Mouse (Mus musculus) T-cell, adult 66 days (primary cell): ENCODE measurements around the gene Olfr556. TPM values are rescaled to one million over a fixed set of nuclear protein-coding genes. Genes with fewer than 3 reads are reported as not detected.

Experiments
- total RNA-seq, 2 experiments: library from RNA; stranded (reverse); gene quantifications; 3 replicates in 1 of 2; 4 replicates in 1 of 2; pipeline ENCODE4 v1.2.4; 2023

Gene Olfr556
- not detected for total RNA-seq

GRCm38 (mm10) chr7:102664599-102664998, at the start of gene Olfr556:
Gene Olfr556, plus strand, starts transcription at chr7:102664899.

DNA sequence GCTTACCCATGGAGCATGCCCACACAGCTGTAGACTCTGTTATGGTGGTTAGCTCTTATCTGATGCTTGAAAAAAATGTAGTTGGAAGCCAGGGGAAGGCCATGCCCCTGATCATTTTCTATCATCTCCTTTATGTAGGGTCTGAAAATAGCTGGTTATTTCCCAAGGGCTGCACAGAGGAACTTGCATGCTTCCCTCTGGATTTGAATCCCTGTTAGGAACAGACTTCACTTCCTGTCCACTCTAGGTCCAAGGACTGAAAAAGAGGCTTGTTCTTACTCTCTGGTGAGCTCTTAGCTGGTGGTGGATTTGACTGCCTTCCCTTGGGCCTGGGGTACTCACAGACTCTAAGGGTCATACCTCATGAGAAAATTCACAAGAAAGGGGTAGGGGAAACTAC, 46.6 kb upstream of the Olfr556 start, which contains the start of gene Olfr553:
TSS of gene Olfr553 (minus strand) at position 101 of the 400 bp plus-strand sequence.

GRCm38 (mm10) chr7:102638132-102638531, 26.6 kb upstream of the Olfr556 start, which contains the start of gene Olfr554:
Gene Olfr554, plus strand, starts transcription at chr7:102638432.

DNA sequence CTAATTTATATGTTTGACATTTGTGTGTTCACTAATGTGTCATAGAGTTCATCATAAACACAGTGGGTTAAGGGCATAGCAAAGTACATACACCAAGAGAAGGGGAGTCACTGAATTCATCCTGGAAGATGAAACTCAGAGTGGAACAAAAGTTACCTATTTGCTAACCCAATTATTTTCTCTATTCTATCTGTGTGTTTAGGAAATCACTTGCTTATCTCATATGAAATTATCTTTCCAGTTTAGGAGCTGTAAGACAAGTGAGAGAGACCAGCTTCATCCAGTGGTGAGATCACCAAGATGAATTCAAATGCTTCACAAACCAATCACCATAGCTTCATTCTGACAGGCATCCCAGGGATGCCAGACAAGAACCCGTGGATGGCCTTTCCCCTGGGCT, 6.2 kb upstream of the Olfr556 start, which contains the start of gene Olfr555:
TSS of gene Olfr555 (plus strand) at position 301 of the 400 bp plus-strand sequence.

GRCm38 (mm10) chr7:102686944-102687501, 22.3 kb downstream of the Olfr556 start, which contains the start of gene Trim68:
Gene Trim68, minus strand, starts transcription at chr7:102687327.

DNA sequence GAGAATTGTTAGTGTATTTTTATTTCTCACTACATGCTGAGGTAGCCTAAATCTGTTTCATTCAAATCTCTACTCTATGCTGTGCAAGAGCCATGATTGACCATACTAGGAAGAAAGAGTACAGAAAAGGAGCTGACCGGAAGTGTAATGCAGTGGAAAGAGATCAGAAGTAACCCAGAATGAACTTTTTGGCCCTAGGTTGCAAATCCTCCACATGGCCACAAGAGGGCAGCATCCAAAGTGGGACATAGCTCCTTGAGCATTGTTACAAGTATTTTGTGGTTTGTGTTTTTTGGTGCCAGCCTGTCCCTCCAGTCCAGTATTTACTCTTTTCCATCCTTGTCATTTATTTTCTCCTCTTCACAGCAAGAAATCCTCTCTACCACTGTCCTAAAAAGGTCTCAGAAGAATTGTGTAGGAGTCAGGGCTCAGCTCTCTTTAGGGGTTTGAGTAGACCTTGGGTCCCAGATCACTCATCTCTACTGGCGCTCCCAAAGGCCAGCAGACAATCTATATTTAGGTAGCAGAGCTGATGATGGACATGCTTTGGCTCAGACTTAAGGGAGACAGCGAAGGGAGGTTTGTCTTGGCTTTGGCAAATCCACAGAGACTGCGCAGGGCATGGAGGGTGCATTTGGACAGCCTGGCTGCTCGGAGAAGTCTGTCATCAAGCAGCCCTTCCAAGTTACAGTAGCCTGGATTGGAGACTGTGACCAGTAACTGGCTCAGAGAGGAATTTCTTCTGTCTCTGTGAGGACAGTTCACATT, 30.8 kb downstream of the Olfr556 start, which contains the start of gene Olfr557:
TSS of gene Olfr557 (plus strand) at position 553 of the 768 bp plus-strand sequence.

GRCm38 (mm10) chr7:102701915-102702314, 37.2 kb downstream of the Olfr556 start, which contains the start of gene Olfr558:
Gene Olfr558, plus strand, starts transcription at chr7:102702215.

GRCm38 (mm10) chr7:102718970-102719369, 54.3 kb downstream of the Olfr556 start, which contains the start of gene Olfr33:
Gene Olfr33, minus strand, starts transcription at chr7:102719070.

Other genes with a start within 250 kb of the Olfr556 start
- gene Rrm1, start 223.2 kb upstream of the Olfr556 start, total RNA-seq = 10 to 100 TPM; 52.3 to 62.0 TPM
- gene Olfr543, start 183.2 kb upstream of the Olfr556 start, total RNA-seq = not detected
- gene Olfr544, start 176.6 kb upstream of the Olfr556 start, total RNA-seq = not detected
- not detected for gene Olfr545, start 165.3 kb upstream of the Olfr556 start, total RNA-seq
- gene Olfr547, start 130.2 kb upstream of the Olfr556 start, total RNA-seq = not detected
- gene Olfr548-ps1, start 124.0 kb upstream of the Olfr556 start, total RNA-seq = not detected
- not detected for gene Olfr549, start 115.0 kb upstream of the Olfr556 start, total RNA-seq
- 10 to 100 TPM; 48.7 to 64.4 TPM for gene Trim21, start 99.4 kb upstream of the Olfr556 start, total RNA-seq
- gene Olfr550, start 93.5 kb upstream of the Olfr556 start, total RNA-seq = not detected
- gene Olfr551, start 73.0 kb upstream of the Olfr556 start, total RNA-seq = not detected
- not detected for gene Olfr552, start 67.1 kb upstream of the Olfr556 start, total RNA-seq
- not detected for gene Olfr553, start 46.7 kb upstream of the Olfr556 start, total RNA-seq
- not detected for gene Olfr554, start 26.5 kb upstream of the Olfr556 start, total RNA-seq
- gene Olfr555, start 6.1 kb upstream of the Olfr556 start, total RNA-seq = not detected
- 10 to 100 TPM; 12.1 to 15.4 TPM for gene Trim68, start 22.4 kb downstream of the Olfr556 start, total RNA-seq
- gene Olfr557, start 31.0 kb downstream of the Olfr556 start, total RNA-seq = not detected
- gene Olfr558, start 37.3 kb downstream of the Olfr556 start, total RNA-seq = not detected
- gene Olfr33, start 54.2 kb downstream of the Olfr556 start, total RNA-seq = not detected
- not detected for gene Olfr559, start 62.6 kb downstream of the Olfr556 start, total RNA-seq
- not detected for gene Olfr560, start 94.5 kb downstream of the Olfr556 start, total RNA-seq
- not detected for gene Olfr78, start 94.6 kb downstream of the Olfr556 start, total RNA-seq
- not detected for gene Olfr561, start 106.3 kb downstream of the Olfr556 start, total RNA-seq
- gene Olfr564, start 138.6 kb downstream of the Olfr556 start, total RNA-seq = not detected
- not detected for gene Olfr566, start 193.9 kb downstream of the Olfr556 start, total RNA-seq
- gene Olfr568, start 212.2 kb downstream of the Olfr556 start, total RNA-seq = not detected
- not detected for gene Olfr569, start 226.0 kb downstream of the Olfr556 start, total RNA-seq
- not detected for gene Olfr570, start 229.7 kb downstream of the Olfr556 start, total RNA-seq